ENCODE assay signal across 8 mouse cellular contexts in the genomic region with DNA sequence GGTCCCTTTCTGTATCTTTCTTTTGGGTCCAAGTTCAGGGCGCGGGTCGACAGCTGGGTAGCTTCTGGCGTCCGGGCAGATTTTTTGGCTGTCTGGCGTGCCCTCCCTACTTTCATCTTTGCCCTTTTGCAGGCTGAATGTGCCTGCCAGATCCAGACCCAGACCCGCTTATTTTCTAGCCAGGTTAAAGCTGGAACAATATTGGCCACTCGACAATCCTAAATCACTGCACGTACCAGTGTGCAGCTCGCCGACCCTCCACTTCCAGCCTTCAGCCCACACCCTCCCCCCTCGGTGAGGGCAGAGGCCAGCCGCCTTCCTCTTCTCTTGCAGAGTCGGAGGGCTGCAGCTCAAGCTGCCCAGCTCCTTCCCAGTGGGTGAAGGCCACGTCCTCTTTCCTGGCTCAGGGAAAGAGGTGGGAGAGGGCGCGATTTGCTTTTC. TPM values are rescaled to one million over a fixed set of nuclear protein-coding genes. Genes with fewer than 3 reads are reported as not detected.
DNase-seq lines count a peak whose midpoint lies in the region; ATAC-seq and TF ChIP-seq lines count a peak whose summit lies in the region.

No protein-coding gene starts in this region.

- peak overlapping the region; percentile 93 for H3K27ac ChIP-seq in heart, embryonic 10.5 days
- peak overlapping the region; percentile 93; the same call in 1 of the 2 replicates for H3K27ac ChIP-seq in midbrain, embryonic 11.5 days (ENCODE audit: low read depth, low read length)

- H3K36me3 ChIP-seq in heart, embryonic 10.5 days, result 0 out of 2 replicates have a peak, but pooled peaks cover 3% of the 10 kb centered on the region
- no peaks in the 10 kb centered on the region for H3K36me3 ChIP-seq in midbrain, embryonic 11.5 days (ENCODE audit: control insufficient read depth, insufficient read depth, low read length)

- H3K9ac ChIP-seq in midbrain, embryonic 11.5 days (ENCODE audit: low read length), result peak overlapping the region; percentile 92

- TF ChIP-seq CTCF in lung, adult 2 months (IDR thresholded peaks at IDR 0.05; ENCODE audit: insufficient read depth, low read length), result no peak

- H3K4me1 ChIP-seq in lung, adult 2 months (ENCODE audit: control insufficient read depth, insufficient read depth, low read length), result peaks cover 4% of the 10 kb centered on the region
- peaks cover 28% of the 10 kb centered on the region for H3K4me1 ChIP-seq in heart, embryonic 10.5 days
- H3K4me1 ChIP-seq in midbrain, embryonic 11.5 days (ENCODE audit: control insufficient read depth, insufficient read depth, low read length), result peaks cover 14% of the 10 kb centered on the region

- DNase-seq in lung, adult 2 months, result no peak
- DNase-seq in lung, postnatal 25 days (ENCODE audit: low spot score), result no peak
- peak; percentile 77 for DNase-seq in cerebellum, postnatal 10 days
- no peak for DNase-seq in heart, embryonic 10.5 days (ENCODE audit: low spot score)
- DNase-seq in kidney, postnatal 4 days, result peak; percentile 55 to 72
- DNase-seq in midbrain, embryonic 11.5 days (ENCODE audit: low spot score, missing footprints), result peak; percentile 96
- DNase-seq in thymus, postnatal 36 days, result no peak
- DNase-seq in spleen, adult 12 weeks (ENCODE audit: low spot score), result no peak

- H3K27me3 ChIP-seq in heart, embryonic 10.5 days (ENCODE audit: insufficient read depth, poor library complexity, severe bottlenecking), result no peaks in the 10 kb centered on the region
- no peaks in the 10 kb centered on the region for H3K27me3 ChIP-seq in midbrain, embryonic 11.5 days (ENCODE audit: control insufficient read depth, insufficient read depth, low read length)

- WGBS in lung, adult 2 months, result under 1% methylated on average over 17 of the region's 17 CpGs
- WGBS in heart, embryonic 10.5 days, result 0% methylated on average over 17 of the region's 17 CpGs
- 0% methylated on average over 17 of the region's 17 CpGs for WGBS in midbrain, embryonic 11.5 days

- H3K4me2 ChIP-seq in midbrain, embryonic 11.5 days, result peak overlapping the region; percentile 95

- ATAC-seq in midbrain, embryonic 11.5 days (ENCODE audit: low FRiP score), result peak; percentile 38

- no peaks in the 10 kb centered on the region for H3K9me3 ChIP-seq in heart, embryonic 10.5 days
- H3K9me3 ChIP-seq in midbrain, embryonic 11.5 days (ENCODE audit: control insufficient read depth, low read length), result no peaks in the 10 kb centered on the region

- no peak for TF ChIP-seq POLR2A in lung, adult 2 months (IDR thresholded peaks at IDR 0.05; ENCODE audit: borderline replicate concordance, extremely low read depth, low read depth, low read length)

- peak overlapping the region; percentile 81 for H3K4me3 ChIP-seq in lung, adult 2 months (replicated peaks; ENCODE audit: extremely low read depth, low read depth, low read length)
- peak overlapping the region; percentile 70 for H3K4me3 ChIP-seq in heart, embryonic 10.5 days
- peak overlapping the region; percentile 76 for H3K4me3 ChIP-seq in midbrain, embryonic 11.5 days (ENCODE audit: low read depth, low read length)

RNA-seq across cellular contexts. Expression of gene Ptprg, which starts 1.7 kb away (rescaled TPM):
- polyA plus RNA-seq in lung, adult 2 months (2012; rRNA removed), result 79.0 and 79.9 TPM in 2 replicates
- 22.2 and 22.8 TPM in 2 replicates for polyA plus RNA-seq in heart, embryonic 10.5 days (2016; fragmentation: Nextera tagmentation; extraction: Ambion mirVana)
- 30.1 and 33.7 TPM in 2 replicates for polyA plus RNA-seq in midbrain, embryonic 11.5 days (2014; fragmentation: Nextera tagmentation; extraction: Ambion mirVana)

Comparison
In these comparisons a context has a peak if more than half of its experiments do, and no peak if none do; other contexts are left out.
1. DNase-seq: peak in cerebellum, postnatal 10 days (2 of 2), kidney, postnatal 4 days (2 of 2) and midbrain, embryonic 11.5 days (single experiment); none in lung, adult 2 months (single experiment), lung, postnatal 25 days (single experiment), heart, embryonic 10.5 days (single experiment), thymus, postnatal 36 days (0 of 2) and spleen, adult 12 weeks (single experiment).
2. Peak in every context shown above with its lines, with median percentiles within 50 percentile points of each other: H3K4me3 ChIP-seq.